Mouse (Mus musculus): ENCODE results near the gene Gm10961. TPM values are rescaled to one million over a fixed set of nuclear protein-coding genes. Genes with fewer than 3 reads are reported as not detected.
A peak's percentile ranks its signal among the peaks of the same experiment; 100 is the strongest.

Gm10961 gene
- polyA plus RNA-seq, 1 experiment = not detected

DNA sequence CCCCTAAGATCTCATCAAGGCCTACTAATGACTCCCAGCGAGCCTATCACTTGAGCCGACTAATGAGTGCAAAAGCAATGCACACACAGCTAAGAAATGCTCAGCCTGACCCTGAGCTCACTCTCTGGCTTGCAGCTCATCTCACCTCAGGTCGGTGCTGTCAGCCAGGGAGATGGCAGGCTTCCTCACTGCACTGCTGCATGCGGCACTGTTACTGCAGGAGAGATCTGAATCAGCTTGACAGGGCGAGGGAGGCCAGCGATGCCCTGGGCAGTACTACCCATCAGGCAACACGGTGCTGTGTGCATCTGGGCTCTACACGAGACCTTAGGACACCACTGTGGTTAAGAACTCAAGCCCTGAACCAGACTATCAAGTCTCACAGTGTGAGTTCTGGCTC lies 5.6 kb upstream of the Gm10961 start:
- Histone ChIP-seq H3K79me2 (ENCODE audit: control insufficient read depth, insufficient read depth) (peaks cover 23% of the 10 kb centered on the region), H3K4me3 (no peak overlapping the region), H3ac (ENCODE audit: control insufficient read depth, insufficient read length) (no peak overlapping the region), H3K4me2 (ENCODE audit: low read depth) (no peak overlapping the region), H3K27me3 (ENCODE audit: control insufficient read depth, insufficient read depth, insufficient read length) (no peaks in the 10 kb centered on the region), H3K36me3 (ENCODE audit: control insufficient read depth, insufficient read depth) (peaks cover 52% of the 10 kb centered on the region)
- TF ChIP-seq MYOG (IDR thresholded peaks at IDR 0.05; ENCODE audit: control insufficient read depth in 1 of 3, insufficient read depth in 1 of 3, insufficient read length in 2 of 3, low read depth in 2 of 3) (peak in 1 of 3 experiments; percentile 24), SRF (IDR thresholded peaks at IDR 0.05; ENCODE audit: control insufficient read depth, insufficient read length, low read depth) (no peak)

DNA sequence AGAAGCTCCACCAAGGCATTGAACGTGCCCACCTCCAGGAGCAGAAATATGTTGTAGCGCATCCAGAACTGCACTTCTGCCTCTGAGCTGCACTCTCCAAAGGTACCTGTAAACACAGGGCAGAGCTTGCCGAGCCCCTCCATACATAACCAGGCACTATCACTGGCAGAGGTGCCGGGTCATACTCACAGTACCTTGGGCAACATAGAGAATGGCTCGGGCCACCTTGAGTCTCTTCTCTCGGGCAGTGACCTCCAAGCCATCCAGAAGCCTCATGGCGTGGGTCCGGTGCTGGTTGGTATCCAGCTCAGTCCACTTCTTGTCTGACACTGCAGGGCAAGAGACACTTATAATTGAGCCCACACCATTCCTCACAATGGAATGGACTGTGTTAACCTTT lies 4.4 kb upstream of the Gm10961 start:
- peaks cover 47% of the 10 kb centered on the region for H3K36me3 ChIP-seq (ENCODE audit: control insufficient read depth, insufficient read depth)
- no peak overlapping the region for H3K4me3 ChIP-seq
- H3K79me2 ChIP-seq (ENCODE audit: control insufficient read depth, insufficient read depth) = peaks cover 26% of the 10 kb centered on the region
- H3K27me3 ChIP-seq (ENCODE audit: control insufficient read depth, insufficient read depth, insufficient read length) = no peaks in the 10 kb centered on the region
- no peak overlapping the region for H3ac ChIP-seq (ENCODE audit: control insufficient read depth, insufficient read length)
- H3K4me2 ChIP-seq (ENCODE audit: low read depth) = no peak overlapping the region
- TF ChIP-seq MYOG (IDR thresholded peaks at IDR 0.05; ENCODE audit: control insufficient read depth in 1 of 3, insufficient read depth in 1 of 3, insufficient read length in 2 of 3, low read depth in 2 of 3) (no peak), SRF (IDR thresholded peaks at IDR 0.05; ENCODE audit: control insufficient read depth, insufficient read length, low read depth) (no peak)

DNA sequence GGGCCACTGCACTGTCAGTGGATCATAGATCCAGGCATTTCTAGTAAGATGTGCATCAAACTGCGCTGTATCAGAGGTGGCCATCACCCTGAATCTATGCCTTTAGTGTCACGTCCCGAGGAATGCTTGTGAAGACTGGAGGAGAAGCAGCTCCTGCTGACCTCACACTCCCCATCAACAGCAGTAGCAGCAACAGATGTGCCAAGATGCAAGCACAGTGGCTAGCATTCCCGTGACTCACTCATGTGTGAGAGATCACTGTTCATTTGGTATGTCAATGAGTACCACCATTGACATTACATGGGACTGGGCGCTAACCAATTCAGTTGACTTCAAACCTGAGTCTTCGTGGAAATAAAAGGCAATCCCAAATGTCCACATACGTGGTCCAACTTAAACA lies 3.5 kb upstream of the Gm10961 start:
- Histone ChIP-seq H3K4me3 (no peak overlapping the region), H3K27me3 (ENCODE audit: control insufficient read depth, insufficient read depth, insufficient read length) (no peaks in the 10 kb centered on the region), H3K4me2 (ENCODE audit: low read depth) (no peak overlapping the region), H3K79me2 (ENCODE audit: control insufficient read depth, insufficient read depth) (peaks cover 29% of the 10 kb centered on the region), H3K36me3 (ENCODE audit: control insufficient read depth, insufficient read depth) (peaks cover 40% of the 10 kb centered on the region), H3ac (ENCODE audit: control insufficient read depth, insufficient read length) (no peak overlapping the region)
- TF ChIP-seq POLR2AphosphoS2 (IDR thresholded peaks at IDR 0.05; ENCODE audit: insufficient read length, low read depth) (peak; percentile 19), MAX (IDR thresholded peaks at IDR 0.05; ENCODE audit: low read depth) (no peak)

DNA sequence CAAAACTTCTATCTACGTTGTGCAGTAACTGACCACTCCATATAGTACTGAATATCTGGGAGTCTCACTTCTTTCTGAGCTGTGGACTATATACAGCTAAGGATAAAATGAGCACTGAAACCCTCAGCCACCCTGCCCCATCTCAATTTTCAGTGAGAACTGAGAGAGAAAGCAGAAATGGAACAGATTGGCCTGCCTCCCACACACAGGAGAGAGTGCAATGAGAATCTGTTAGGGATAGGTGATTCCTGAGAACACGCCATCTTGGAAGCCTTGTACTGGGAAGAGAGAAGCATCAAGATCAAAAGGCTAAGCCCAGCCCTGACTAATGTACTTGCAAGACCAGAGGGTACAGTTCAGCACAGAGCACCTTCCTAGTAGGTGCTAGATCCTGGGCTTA lies 2.6 kb upstream of the Gm10961 start:
- Histone ChIP-seq H3K36me3 (ENCODE audit: control insufficient read depth, insufficient read depth) (peaks cover 40% of the 10 kb centered on the region), H3K4me2 (ENCODE audit: low read depth) (no peak overlapping the region), H3K4me3 (no peak overlapping the region), H3K79me2 (ENCODE audit: control insufficient read depth, insufficient read depth) (peaks cover 29% of the 10 kb centered on the region), H3ac (ENCODE audit: control insufficient read depth, insufficient read length) (no peak overlapping the region), H3K27me3 (ENCODE audit: control insufficient read depth, insufficient read depth, insufficient read length) (no peaks in the 10 kb centered on the region)
- TF ChIP-seq CEBPB (IDR thresholded peaks at IDR 0.05; ENCODE audit: insufficient read depth, poor library complexity, severe bottlenecking) (no peak), MYOG (IDR thresholded peaks at IDR 0.05; ENCODE audit: control insufficient read depth in 1 of 3, insufficient read depth in 1 of 3, insufficient read length in 2 of 3, low read depth in 2 of 3) (no peak), POLR2A (IDR thresholded peaks at IDR 0.05; ENCODE audit: insufficient read length, low read depth) (no peak), TCF12 (IDR thresholded peaks at IDR 0.05; ENCODE audit: insufficient read depth, poor library complexity, severe bottlenecking) (no peak), REST (IDR thresholded peaks at IDR 0.05; ENCODE audit: insufficient read depth, insufficient read length) (no peak), POLR2AphosphoS2 (IDR thresholded peaks at IDR 0.05; ENCODE audit: insufficient read length, low read depth) (no peak), SRF (IDR thresholded peaks at IDR 0.05; ENCODE audit: control insufficient read depth, insufficient read length, low read depth) (no peak)

DNA sequence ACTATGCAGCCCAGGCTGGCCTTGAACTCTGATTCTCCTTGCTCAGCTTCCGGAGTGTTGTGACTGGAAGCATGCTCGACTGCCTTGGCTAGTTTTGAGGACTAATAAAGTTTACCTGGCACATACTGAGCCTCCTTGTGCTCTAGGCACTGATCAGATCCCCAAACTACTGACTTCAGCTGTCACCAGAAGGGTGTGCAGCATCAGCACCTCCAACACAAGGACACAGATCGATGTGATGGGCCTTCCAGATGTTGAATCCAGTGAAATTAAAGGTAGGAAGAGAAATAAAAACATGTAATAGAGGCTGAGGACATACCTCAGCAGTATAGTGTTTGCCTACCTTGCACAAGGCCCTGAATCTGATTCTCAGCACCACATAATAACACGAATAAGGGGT lies 1.7 kb upstream of the Gm10961 start:
- Histone ChIP-seq H3K4me3 (no peak overlapping the region), H3K4me2 (ENCODE audit: low read depth) (no peak overlapping the region), H3K27me3 (ENCODE audit: control insufficient read depth, insufficient read depth, insufficient read length) (no peaks in the 10 kb centered on the region), H3ac (ENCODE audit: control insufficient read depth, insufficient read length) (no peak overlapping the region), H3K79me2 (ENCODE audit: control insufficient read depth, insufficient read depth) (peaks cover 29% of the 10 kb centered on the region), H3K36me3 (ENCODE audit: control insufficient read depth, insufficient read depth) (peaks cover 40% of the 10 kb centered on the region)
- TF ChIP-seq USF1 (IDR thresholded peaks at IDR 0.05; ENCODE audit: low read depth) = no peak
- TF ChIP-seq CEBPB (IDR thresholded peaks at IDR 0.05; ENCODE audit: insufficient read depth, poor library complexity, severe bottlenecking) = no peak
- no peak for TF ChIP-seq SRF (IDR thresholded peaks at IDR 0.05; ENCODE audit: control insufficient read depth, insufficient read length, low read depth)
- TF ChIP-seq MAX (IDR thresholded peaks at IDR 0.05; ENCODE audit: low read depth) = no peak
- no peak for TF ChIP-seq MYOD1 (IDR thresholded peaks at IDR 0.05; ENCODE audit: control insufficient read depth in 1 of 3, insufficient read length in 2 of 3, low read depth in 2 of 3)
- TF ChIP-seq POLR2A (IDR thresholded peaks at IDR 0.05; ENCODE audit: insufficient read length, low read depth) = no peak
- no peak for TF ChIP-seq MYOG (IDR thresholded peaks at IDR 0.05; ENCODE audit: control insufficient read depth in 1 of 3, insufficient read depth in 1 of 3, insufficient read length in 2 of 3, low read depth in 2 of 3)
- TF ChIP-seq TCF3 (IDR thresholded peaks at IDR 0.05; ENCODE audit: insufficient read length, low read depth) = no peak
- no peak for TF ChIP-seq POLR2AphosphoS2 (IDR thresholded peaks at IDR 0.05; ENCODE audit: insufficient read length, low read depth)

DNA sequence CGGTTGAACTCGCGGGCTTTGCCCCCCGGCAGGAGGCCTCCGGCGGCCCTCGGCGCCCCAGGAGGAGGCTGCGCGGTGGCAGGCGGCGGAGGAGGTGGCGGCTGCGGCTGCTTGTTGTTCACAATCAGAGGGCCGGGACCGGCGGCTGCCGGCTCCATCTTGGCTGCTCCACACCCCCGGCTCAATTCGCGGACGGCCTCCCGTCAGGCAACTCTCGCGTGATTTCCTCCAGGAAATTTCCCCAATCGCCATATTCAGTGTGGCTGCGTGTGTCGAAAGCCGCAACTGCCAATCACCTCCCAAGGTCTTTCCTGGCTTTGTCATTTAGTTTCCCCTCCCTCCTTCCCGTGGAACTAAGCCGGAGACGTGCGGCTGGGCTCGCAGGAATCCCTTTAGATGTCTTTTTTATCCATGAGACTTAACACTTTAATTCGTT lies 419 bp downstream of the Gm10961 start, which contains the start of gene Strip1:
Gene Strip1 (minus strand): TSS at position 172 of the 436 bp plus-strand sequence.
- Histone ChIP-seq H3K36me3 (ENCODE audit: control insufficient read depth, insufficient read depth) (peaks cover 21% of the 10 kb centered on the region), H3ac (ENCODE audit: control insufficient read depth, insufficient read length) (peak within 1 kb of the TSS; percentile 87), H3K4me3 (peak within 1 kb of the TSS; percentile 67), H3K27me3 (ENCODE audit: control insufficient read depth, insufficient read depth, insufficient read length) (peaks cover 5% of the 10 kb centered on the region), H3K79me2 (ENCODE audit: control insufficient read depth, insufficient read depth) (peaks cover 29% of the 10 kb centered on the region), H3K4me2 (ENCODE audit: low read depth) (peak within 1 kb of the TSS; percentile 86)
- TF ChIP-seq TCF12 (IDR thresholded peaks at IDR 0.05; ENCODE audit: insufficient read depth, poor library complexity, severe bottlenecking) (no peak), MYOG (IDR thresholded peaks at IDR 0.05; ENCODE audit: control insufficient read depth in 1 of 3, insufficient read depth in 1 of 3, insufficient read length in 2 of 3, low read depth in 2 of 3) (no peak), E2F4 (IDR thresholded peaks at IDR 0.05; ENCODE audit: insufficient read depth) (no peak), TCF3 (IDR thresholded peaks at IDR 0.05; ENCODE audit: insufficient read length, low read depth) (no peak), POLR2A (IDR thresholded peaks at IDR 0.05; ENCODE audit: insufficient read length, low read depth) (peak; percentile 52), POLR2AphosphoS2 (IDR thresholded peaks at IDR 0.05; ENCODE audit: insufficient read length, low read depth) (peak; percentile 81), USF1 (IDR thresholded peaks at IDR 0.05; ENCODE audit: low read depth) (no peak), CEBPB (IDR thresholded peaks at IDR 0.05; ENCODE audit: insufficient read depth, poor library complexity, severe bottlenecking) (no peak), MAX (IDR thresholded peaks at IDR 0.05; ENCODE audit: low read depth) (no peak), REST (IDR thresholded peaks at IDR 0.05; ENCODE audit: insufficient read depth, insufficient read length) (no peak), SRF (IDR thresholded peaks at IDR 0.05; ENCODE audit: control insufficient read depth, insufficient read length, low read depth) (no peak), MYOD1 (IDR thresholded peaks at IDR 0.05; ENCODE audit: control insufficient read depth in 1 of 3, insufficient read length in 2 of 3, low read depth in 2 of 3) (peak in 1 of 3 experiments; percentile 14)

Data from myocyte (in vitro differentiated cells).